Mouse (Mus musculus): ENCODE measurements around the gene 1700025C18Rik. TPM values are rescaled to one million over a fixed set of nuclear protein-coding genes. Genes with fewer than 3 reads are reported as not detected.

The 1700025C18Rik gene
- polyA plus RNA-seq, 1 experiment, result not detected

GRCm38 (mm10) chr2:165043090-165043636, 47.4 kb downstream of the 1700025C18Rik start:
- DNase-seq (ENCODE audit: extremely low spot score in 1 of 2, low spot score in 1 of 2), result peak in 1 of 2 experiments; percentile 26

- DNase-seq (ENCODE audit: extremely low spot score in 1 of 2, low spot score in 1 of 2), result no peak
Measured at GRCm38 (mm10) chr2:165042126-165042525, 48.4 kb downstream of the 1700025C18Rik start.

- DNase-seq (ENCODE audit: extremely low spot score in 1 of 2, low spot score in 1 of 2), result no peak
Measured at GRCm38 (mm10) chr2:165037415-165037814, 53.1 kb downstream of the 1700025C18Rik start.

GRCm38 (mm10) chr2:165035058-165035431, 55.5 kb downstream of the 1700025C18Rik start:
- no peak for DNase-seq (ENCODE audit: extremely low spot score in 1 of 2, low spot score in 1 of 2)

- DNase-seq (ENCODE audit: extremely low spot score in 1 of 2, low spot score in 1 of 2), result peak; percentile 94 to 98
Measured at GRCm38 (mm10) chr2:165034131-165035057, 56.2 kb downstream of the 1700025C18Rik start, which contains the start of gene Ncoa5. Gene Ncoa5 (minus strand): TSS chr2:165034867.

GRCm38 (mm10) chr2:165033306-165033705, 57.2 kb downstream of the 1700025C18Rik start:
- no peak for DNase-seq (ENCODE audit: extremely low spot score in 1 of 2, low spot score in 1 of 2)

GRCm38 (mm10) chr2:165032533-165032932, 58.0 kb downstream of the 1700025C18Rik start:
- DNase-seq (ENCODE audit: extremely low spot score in 1 of 2, low spot score in 1 of 2), result peak in 1 of 2 experiments; percentile 31

Other genes starting within 250 kb of the 1700025C18Rik start
- gene Pltp, start 233.0 kb downstream of the 1700025C18Rik start, polyA plus RNA-seq (2012; rRNA removed), result 154 and 170 TPM in 2 replicates
- gene Pcif1, start 211.4 kb downstream of the 1700025C18Rik start, polyA plus RNA-seq (2012; rRNA removed), result 47.4 and 47.7 TPM in 2 replicates
- gene Zfp335, start 179.0 kb downstream of the 1700025C18Rik start, polyA plus RNA-seq (2012; rRNA removed), result 31.6 and 34.6 TPM in 2 replicates
- gene Mmp9, start 150.0 kb downstream of the 1700025C18Rik start, polyA plus RNA-seq (2012; rRNA removed), result 1.2 and 1.3 TPM in 2 replicates
- gene Slc12a5, start 129.9 kb downstream of the 1700025C18Rik start, polyA plus RNA-seq (2012; rRNA removed), result 345 and 356 TPM in 2 replicates
- 57.4 and 67.1 TPM in 2 replicates for gene Ncoa5, start 55.9 kb downstream of the 1700025C18Rik start, polyA plus RNA-seq (2012; rRNA removed)
- gene Cd40, start 35.1 kb downstream of the 1700025C18Rik start, polyA plus RNA-seq (2012; rRNA removed), result 1.5 and 1.8 TPM in 2 replicates
- 33.3 and 38.6 TPM in 2 replicates for gene Cdh22, start 144.1 kb upstream of the 1700025C18Rik start, polyA plus RNA-seq (2012; rRNA removed)
- gene Slc35c2, start 197.1 kb upstream of the 1700025C18Rik start, polyA plus RNA-seq (2012; rRNA removed), result 58.6 and 62.5 TPM in 2 replicates
- 185 TPM in 2 replicates for gene Elmo2, start 235.7 kb upstream of the 1700025C18Rik start, polyA plus RNA-seq (2012; rRNA removed)